Mouse (Mus musculus) heart, postnatal 0 days (tissue): ENCODE data around the gene Sipa1l3.

Experiments
- CTCF ChIP-seq: IDR thresholded peaks from 2 replicates; pipeline ENCODE4 v1.5.1; 2016; ENCODE audit warnings: antibody characterized with exemption, control low read depth, low read depth
- EP300 ChIP-seq: IDR thresholded peaks from 2 replicates; pipeline ENCODE4 v1.6.1; 2016; ENCODE audit warnings: antibody characterized with exemption, low read depth

DNA sequence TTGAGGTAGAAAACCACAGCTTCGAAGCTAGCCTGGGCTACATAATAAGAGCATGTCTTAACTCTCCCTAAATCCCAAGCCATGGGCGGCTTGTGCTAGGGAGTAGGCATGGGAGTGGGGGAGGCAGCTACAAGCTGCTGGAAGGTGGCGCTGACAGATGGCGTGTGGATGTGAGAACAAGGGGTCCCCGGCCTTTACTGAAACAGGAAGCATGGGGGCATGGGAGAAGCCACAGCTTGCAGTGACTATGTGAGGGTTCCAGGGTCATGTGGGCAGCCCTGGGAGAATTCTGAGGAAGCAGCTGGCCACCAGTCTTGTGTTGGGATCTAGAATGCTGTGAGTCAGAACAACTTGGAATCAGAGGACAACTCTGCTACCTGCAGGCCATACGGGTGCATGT, 144.4 kb downstream of the Sipa1l3 start:
- TF ChIP-seq CTCF (no peak), EP300 (no peak)
